Mouse (Mus musculus) adrenal gland (tissue): ENCODE data around the gene Ptn.
"Not testable (repeated sequence)": the region's sequence is repeated elsewhere in the genome, so short reads cannot be mapped to it uniquely, and the experiment has no call there.

Experiments
- intact Hi-C: fragments of 180-260 bp; cut with DNase I; formaldehyde crosslinking; loops from one replicate; pipeline ENCODE4 v1.15.1; 2025

The Ptn gene

GRCm38 (mm10) chr6:36772541-36772940 lies 37.5 kb downstream of the Ptn start:
- intact Hi-C loops: no loop called here

DNA sequence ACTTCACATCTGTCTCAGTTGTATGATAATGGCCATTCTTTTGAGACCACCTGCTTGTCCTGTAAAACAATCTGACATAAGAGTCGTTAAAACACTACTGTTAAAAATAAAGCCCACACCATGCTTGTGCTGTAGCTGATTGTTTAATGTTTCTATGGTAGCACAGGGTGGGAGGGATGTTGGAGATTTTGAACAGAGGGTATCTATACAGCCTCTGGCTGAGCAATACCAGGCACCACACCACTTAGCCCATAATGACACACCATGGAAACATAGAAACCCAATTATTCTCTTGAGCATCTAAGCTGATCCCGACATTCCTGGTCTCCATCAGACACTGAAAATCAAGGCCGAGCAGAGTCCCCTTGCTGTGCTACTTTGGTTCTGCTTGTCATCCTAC lies 41.0 kb downstream of the Ptn start:
- intact Hi-C loops: no loop called here

GRCm38 (mm10) chr6:36766941-36767340 lies 43.1 kb downstream of the Ptn start:
- intact Hi-C loops: no loop called here

DNA sequence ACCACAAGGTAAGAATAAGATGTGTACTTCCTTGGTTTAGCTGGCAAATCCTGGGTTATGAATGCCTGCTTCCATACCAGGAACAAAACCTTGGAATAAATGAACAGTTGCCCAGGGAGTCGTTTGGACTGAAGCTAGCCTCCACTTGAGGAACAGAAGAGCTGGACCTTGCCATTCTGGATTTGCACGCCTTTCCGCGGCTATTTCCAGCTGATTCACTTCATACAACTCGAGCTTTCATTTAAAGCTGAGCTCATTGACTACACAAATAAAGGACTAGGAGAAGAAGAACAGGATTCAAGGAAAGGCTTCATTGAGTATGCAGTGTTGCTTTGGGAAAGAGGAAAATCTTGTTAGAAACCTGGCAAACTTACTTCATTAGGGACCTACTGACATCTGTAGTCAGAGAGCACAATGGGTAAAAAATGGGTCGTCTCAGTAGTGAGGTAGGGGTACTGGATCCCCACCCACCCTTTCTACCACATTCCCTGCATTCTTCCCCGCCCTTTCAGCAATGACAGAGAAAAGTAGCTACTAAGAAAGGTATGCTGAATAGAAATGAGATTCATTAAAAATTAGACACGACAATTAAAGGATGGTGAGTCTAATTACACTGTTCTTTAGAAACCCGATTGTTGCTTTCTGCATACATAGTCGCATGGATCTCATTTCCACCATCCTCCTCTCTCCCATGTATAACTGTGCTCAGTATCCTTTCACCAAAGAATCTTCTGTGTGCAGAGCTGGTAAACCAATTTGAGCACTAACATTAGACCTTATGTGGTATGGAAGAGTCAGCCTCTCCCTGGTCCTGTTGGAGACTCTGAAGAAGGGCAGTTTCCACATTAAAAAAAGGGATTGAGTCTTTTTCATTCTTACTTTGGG lies 54.8 kb downstream of the Ptn start:
- intact Hi-C loops: no loop called here

DNA sequence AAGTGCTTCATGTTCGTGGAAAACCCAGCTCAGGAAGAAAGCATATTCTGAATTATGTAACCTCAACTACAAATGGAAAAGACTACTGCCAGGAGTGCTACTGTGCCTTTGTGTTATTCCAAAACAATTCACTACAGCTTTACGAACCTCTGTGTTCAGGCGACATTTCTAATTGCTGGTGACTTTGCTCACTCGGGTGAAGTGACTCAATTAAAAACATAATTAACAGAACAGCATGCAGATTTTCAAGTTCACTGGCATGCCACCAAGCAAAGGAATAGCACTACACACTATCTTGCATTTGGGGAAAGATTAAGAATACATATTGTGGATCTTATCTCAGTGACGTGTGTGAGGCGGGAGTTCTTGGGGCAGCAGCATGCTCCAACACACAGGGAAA lies 57.1 kb downstream of the Ptn start:
- intact Hi-C loops: no loop called here

GRCm38 (mm10) chr6:36739811-36740210 lies 70.2 kb downstream of the Ptn start:
- intact Hi-C loops: no loop called here

DNA sequence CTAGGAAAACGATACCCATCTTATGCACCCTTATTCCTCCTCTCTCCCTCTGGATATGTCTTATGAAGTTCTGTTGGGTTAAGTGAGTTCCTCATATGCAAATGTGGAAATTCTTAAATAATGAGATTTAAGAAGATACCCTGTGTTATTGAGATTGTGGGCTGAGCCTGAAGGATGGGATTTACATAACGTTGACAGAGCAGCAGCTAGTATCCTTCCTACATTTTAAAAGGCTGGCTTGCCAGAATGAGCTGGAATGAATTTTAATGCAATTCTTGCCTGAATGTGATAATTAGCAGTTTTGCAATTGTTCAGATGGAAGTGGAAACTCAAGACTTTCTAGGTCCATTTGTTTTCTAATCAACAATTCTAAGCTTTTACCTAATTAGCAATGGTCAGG lies 73.3 kb downstream of the Ptn start:
- intact Hi-C loops: no loop called here

- intact Hi-C loops: not testable (repeated sequence)
Observed at GRCm38 (mm10) chr6:36735622-36736021, 74.4 kb downstream of the Ptn start.

DNA sequence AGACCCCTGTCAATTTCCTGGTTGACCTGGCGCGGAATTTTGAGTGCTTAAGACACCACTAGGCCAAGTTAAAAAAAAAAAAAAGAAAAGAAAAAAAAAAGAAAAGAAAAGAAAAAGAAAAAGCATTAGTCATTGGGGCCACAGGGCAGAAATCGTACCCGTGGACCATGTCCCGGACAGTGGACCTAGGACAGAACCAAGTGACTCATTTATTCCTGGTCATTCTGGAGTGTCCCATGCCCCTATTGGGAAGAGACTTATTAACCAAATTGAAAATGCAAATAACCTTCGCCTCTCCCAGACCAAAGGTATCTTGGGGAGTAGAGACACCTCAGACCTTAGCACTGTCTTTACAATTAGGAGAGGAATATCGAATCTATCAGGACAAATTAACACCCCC lies 80.2 kb downstream of the Ptn start:
- intact Hi-C loops: not testable (repeated sequence)

DNA sequence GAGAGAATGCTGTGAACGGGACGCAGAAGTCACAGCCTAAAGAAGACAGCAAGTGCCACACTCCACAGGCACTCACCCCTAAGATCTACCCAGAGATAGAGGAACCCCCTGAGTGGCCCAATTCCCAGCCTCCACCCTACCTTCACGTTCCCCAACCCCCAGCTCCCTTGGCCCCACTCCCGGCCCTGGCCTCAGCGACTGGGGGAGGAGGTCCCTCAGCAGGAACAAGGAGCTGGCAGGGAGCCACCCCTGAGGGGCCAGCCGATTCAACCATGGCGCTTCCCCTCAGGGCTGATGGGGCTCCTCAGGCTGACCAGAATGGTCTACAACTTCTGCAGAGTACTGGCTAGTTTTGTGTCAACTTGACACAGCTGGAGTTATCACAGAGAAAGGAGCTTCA lies 81.9 kb downstream of the Ptn start:
- intact Hi-C loops: no loop called here

DNA sequence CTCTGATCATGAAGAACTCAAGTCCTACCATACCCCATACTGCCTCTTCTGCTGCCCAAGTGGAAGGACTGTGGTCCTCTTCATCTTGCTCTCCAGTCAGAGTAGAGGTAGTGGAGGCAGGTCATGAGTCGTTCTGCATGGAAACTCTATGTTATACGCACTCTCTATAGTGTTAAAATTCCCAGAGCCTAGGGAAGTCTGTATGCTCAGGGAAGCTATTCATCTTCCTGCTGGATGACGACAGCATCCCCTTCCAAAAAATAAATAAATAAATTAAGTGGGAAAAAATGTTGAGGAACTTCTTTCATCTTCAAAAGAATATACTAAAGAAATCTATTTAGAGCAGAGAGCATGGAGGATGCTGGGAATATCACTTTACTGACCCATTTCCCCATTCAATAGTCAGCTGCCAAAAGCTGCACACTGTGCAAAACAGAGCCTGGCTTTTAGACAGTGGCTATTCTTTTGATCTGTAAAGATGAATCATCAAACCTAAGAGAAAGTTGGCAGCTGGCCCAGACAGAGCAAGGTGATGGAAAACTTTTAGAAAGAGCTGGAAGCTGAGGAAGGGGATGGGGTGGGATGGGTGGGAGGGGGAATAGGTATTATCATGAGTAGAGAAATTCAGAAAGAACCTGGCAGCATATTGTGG lies 84.4 kb downstream of the Ptn start:
- intact Hi-C loops: no loop called here

DNA sequence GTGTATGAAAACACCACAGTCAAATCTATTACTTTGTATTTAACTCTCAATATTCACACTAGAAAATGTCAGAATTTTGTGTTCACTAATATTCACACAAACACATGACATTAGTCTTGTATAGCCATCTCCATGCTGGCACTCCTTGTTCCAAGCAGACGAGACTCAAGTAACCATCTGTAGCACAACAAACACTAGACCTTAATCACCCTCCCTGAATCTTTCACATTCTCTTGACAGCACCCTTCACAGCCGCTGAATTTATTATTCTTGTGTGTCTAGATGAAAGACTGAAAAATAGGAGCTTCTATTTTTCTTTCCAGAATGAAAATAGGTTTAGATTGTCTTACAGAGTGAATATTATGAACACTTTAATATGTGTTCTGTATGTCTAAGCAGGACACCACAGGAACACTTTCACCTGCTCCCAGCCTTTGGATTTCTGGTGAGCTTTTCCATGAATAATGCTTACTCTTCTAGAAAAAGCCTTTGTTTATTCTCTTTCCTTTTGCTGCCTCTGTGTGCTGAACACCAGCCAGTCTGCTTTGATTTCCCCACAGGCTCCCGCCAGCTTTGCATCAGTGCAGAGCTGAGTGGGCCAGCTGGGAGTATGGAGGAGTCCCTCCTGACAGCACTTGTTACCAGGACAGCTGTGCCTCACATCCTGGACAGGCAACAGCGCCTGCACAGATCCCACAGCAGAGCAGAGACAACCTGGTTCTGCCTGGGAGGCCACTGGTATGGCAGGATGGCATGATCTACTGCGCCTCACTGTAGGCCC lies 87.1 kb downstream of the Ptn start:
- intact Hi-C loops: no loop called here

- intact Hi-C loops: no loop called here
Observed at GRCm38 (mm10) chr6:36713329-36713728, 96.7 kb downstream of the Ptn start.

- intact Hi-C loops: no loop called here
Observed at GRCm38 (mm10) chr6:36695481-36695880, 114.5 kb downstream of the Ptn start.

- intact Hi-C loops: loop anchor here (1.0 to 5.0 kb wide), 2 partner anchors 213 to 356 kb away; no protein-coding TSS in a partner anchor
Observed at GRCm38 (mm10) chr6:36691497-36691896, 118.5 kb downstream of the Ptn start.

- intact Hi-C loops: loop anchor here (1.0 to 5.0 kb wide), 2 partner anchors 213 to 356 kb away; no protein-coding TSS in a partner anchor
Observed at GRCm38 (mm10) chr6:36690941-36691340, 119.1 kb downstream of the Ptn start.

DNA sequence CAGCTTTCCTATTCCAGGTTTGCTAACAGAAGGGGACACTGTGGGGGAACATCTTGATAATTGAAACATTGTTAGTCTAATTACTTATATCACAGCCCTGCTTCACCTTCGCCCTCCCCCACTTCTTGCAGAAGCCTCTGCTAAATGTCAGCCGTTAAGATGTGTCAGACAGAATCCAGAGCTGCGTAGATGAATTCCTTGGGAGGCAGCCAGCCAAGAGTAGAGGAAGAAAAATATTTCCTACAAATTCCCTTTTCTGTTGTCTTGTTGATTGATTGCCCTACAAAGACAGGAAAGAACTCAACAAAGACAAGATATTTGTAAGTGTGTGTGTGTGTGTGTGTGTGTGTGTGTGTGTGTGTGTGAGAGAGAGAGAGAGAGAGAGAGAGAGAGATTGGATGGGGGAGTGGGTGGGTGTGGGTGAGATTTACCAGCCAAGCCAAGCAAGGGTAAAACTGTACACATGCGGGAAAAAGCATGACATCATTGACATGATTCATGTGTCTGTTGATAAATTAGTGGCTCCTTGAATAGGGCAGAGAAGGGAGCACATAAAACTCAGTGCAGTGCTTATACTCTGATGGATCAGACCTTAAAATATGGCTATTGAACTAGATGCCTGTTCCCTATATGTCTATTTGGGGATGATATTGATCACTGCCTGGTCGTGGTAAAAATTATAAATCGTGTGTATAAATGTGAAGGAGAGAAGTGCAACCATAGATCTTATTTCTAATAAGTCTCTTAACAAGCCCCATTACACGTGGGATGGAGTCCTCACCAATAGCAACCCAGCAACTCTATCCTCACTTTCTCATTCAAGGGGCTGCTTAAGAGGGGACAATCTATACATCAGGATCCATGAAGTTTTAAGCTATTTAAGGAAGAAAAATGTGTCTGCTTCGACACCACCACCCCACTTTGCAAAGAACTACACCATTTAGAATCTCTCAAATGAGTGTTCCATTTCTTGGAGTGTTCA lies 133.0 kb downstream of the Ptn start:
- intact Hi-C loops: no loop called here

DNA sequence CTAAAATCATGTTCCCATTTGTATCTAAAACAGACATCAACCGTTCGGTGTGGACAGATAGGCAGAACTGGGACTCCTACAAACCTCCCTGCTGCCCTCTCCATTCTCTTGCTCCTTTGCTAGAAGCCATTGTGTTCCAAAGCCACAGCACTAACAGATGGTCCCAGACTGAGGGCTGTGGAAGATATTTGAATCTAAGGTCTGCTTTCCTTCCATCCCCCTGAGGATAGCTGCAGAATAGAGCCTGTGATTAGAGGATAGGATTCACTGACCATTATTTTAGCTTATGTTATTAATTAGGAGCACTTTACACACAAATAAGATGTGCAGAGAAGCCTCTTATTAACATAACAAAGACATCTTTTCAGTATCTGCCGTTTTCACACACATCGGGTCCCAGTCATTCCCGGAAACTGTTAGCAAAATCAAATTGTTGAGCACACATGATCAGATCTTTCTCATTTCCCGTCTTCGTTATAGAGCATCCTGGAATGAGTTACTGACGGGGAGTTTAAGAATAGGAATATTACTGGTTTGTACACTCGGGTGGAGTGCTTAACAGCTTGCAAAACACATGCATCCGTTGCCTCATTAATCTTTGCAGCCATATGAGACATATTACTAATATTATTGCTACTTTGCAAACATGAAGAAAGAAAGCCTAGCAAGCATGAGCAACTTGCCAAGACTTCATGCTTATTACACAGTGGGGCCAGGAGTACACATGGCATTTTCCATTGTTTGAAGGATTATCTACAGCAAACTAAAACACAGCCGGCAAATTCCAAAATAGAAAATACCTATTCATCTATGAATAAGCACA lies 137.4 kb downstream of the Ptn start:
- intact Hi-C loops: no loop called here

DNA sequence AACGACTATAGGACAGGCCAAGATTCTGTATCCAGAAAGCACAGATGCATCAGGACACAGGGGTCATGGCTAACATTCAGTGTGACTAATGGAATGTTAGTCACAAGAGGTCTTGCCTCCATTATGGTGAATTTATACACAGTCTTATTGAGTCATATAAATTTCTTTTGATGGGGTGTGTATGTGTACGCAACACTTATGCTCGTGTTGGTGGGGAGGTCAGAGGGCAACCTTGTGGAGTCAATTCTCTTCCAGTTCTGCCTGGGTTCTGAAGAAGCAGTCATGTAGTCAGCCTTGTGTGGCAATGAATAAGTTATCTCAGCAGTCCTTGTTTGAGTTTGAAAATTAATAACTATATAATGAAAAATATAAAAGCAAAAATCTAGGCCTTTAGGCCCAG lies 138.7 kb downstream of the Ptn start:
- intact Hi-C loops: no loop called here
